Mouse (Mus musculus) cerebellum, adult 9-10 months (tissue): ENCODE data around the gene Lpin1.

Source experiments
- DNase-seq: peaks from one replicate; pipeline ENCODE4 v3.0.0; 2022

Gene Lpin1

DNA sequence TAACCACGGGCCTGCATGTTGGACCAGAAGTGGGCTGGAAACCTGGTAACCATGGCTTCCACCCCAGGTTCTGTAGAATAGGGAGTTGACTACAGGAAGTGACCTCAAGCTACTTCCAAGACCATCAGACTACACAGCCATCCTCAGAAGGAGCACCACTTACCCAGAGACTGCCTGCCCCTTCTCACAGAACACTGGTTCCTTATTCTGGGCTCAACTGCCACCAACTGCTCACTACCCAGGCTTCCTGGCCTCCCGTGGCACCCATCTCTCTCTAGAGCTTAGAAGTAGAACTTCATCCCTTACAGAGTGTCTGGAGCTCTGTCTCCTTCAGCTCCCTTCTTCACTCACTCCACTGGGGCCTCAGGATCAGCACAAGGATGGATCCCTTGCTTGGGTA lies at the start of gene Lpin1:
Gene Lpin1 (minus strand): TSS at position 31 of the 400 bp plus-strand sequence.
- DNase-seq = no peak

DNA sequence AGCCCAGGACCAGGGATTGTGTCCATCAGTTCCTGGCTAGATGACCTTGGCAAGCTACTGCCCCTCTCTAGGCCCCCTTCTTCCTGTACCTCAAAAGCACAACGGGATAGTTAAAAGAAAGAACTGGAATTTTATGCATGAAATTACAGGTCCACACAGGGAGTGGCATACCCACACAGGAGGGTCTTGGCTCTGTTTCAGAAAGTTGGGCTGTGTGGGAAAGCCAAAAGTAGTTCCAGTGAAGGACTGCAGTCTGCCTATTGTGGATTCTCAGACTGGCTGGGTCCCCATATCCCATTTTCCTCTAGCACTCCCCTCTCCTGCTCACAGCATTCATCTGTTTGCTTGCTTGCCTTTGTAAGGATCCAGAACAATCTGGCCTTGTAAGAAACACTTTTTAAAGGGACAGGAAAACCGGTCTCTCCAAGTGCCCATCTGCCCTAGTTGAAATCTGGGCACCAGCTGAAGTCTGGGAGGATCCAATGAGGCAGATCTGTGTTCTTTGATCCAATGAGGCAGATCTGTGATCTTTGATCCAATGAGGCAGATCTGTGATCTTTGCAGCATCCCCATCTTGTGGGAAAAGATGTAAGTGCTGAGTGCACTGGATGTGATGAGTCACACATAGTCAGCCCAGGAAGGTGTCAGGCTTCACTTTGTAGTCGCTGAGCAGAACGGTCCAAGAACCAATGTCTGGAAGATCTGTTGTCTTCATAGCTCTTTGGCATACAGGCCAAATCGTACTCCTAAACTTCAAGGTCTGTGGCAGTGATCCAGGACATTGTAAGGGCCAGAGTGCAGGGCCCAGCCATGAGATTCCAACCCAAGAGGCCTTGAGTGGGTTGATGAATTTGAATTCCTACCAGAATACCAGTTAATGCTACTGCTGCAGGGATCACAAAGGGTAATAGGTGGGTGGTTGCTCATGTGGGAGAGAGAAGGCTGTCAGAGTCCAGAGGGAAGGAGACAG lies 46.4 kb upstream of the Lpin1 start:
- DNase-seq = no peak

DNA sequence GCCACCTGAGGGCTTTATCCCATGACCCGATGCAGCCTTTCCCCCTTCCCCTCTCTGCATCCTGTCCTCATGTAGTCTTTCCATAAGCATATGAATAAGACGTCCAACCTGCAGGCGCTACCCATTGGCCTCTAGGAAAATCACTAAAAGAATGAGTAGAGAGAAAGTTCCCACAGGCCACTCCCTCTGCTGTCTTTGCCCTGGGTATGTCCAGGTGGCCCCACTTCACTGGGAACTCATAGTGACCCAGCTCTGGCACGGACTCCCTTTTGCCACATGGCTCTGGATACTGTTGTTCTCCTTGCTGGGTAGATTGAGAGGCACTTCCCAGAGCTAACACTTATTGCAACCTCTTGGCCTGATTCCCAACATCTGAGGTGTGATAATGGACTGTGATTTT lies 44.8 kb upstream of the Lpin1 start:
- DNase-seq = no peak

DNA sequence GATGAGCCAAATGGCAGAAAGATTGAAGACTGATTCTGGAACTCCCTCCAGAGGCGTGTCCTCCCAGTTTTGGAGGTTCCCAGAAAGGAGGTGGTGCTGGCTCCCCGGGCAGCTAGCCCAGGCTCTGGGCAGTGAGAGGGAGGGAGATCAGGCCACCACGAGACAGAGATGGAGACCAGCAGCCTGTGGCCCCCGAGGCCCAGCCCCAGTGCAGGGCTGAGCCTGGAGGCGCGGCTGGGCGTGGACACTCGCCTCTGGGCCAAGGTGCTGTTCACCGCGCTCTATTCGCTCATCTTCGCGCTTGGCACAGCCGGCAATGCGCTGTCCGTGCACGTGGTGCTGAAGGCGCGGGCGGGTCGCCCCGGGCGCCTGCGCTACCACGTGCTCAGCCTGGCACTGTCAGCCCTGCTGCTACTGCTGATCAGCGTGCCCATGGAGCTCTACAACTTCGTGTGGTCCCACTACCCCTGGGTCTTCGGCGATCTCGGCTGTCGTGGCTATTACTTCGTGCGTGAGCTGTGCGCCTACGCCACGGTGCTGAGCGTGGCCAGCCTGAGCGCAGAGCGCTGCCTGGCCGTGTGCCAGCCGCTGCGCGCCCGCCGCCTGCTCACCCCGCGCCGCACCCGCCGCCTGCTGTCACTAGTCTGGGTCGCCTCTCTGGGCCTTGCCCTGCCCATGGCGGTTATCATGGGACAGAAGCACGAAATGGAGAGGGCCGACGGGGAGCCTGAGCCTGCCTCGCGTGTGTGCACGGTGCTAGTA lies 42.7 kb upstream of the Lpin1 start, which contains the start of gene Ntsr2:
Gene Ntsr2 (plus strand): TSS at position 51 of the 762 bp plus-strand sequence.
- DNase-seq = peak; percentile 15

DNA sequence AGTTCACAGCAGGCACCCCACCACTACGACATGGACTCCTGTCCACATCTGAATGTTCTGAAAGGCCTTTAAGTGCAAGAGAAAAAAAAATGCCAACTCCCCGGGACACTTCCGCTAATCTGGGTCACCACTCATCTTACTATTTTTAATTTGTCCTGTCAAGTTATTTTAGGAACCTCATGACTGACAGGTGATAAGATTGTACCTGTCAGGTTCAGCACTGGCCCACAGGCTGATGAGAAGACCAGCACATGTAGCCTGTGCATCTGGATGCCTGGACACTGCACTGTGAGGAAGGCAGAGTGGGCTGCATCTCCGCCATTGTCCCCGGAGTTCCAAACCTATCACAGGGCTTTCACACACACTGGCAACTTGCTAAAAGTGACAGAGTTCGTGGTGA lies 39.1 kb upstream of the Lpin1 start:
- no peak for DNase-seq

DNA sequence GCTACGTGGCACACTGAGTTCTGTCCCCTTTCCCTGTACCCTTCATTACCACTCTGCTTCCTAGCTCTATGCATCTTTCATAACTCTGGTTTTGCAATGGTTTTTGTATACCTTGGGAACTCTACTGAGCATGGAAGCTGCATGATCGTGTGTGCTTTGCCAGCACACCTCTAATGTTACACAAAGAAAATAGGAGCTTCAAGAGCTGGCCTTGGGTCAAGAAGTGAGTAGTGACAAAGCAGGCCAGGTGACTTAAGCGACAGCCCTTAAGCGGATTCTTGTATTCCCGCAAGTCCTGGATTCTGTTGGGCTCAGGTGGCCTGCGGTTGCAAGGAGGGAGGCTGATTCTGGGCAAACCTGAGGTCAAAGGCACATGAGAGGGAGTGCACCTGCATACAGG lies 37.5 kb upstream of the Lpin1 start:
- no peak for DNase-seq

DNA sequence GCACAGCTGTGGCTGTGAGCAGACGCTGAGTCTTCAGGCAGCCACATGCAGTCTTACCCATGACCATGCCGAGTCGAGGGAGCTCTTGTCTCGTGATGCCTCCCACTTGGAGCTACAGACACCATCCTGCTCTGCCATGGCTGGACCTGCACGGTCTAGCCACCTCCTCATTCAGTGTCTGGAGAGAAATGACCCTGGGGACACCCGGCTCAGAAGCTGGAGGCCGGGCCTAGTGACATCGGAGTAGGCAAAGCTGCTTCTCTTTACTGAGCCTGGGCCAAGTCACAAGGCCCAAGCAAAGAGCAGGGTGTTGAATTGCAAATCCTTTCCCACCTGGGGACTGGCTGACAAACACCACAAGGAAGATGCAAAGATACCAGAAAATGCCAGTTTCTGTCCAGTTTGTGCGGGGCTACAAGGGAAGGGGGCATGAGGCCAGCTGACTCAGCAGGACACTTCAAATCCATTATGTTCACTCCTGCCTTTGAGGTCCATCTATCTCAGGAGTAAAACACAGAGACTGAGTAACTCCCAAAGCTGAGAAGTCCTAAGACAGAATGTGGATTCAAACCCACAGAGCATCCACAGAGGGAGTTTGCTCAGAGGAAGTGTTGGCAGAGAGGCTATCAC lies 36.1 kb upstream of the Lpin1 start:
- no peak for DNase-seq

DNA sequence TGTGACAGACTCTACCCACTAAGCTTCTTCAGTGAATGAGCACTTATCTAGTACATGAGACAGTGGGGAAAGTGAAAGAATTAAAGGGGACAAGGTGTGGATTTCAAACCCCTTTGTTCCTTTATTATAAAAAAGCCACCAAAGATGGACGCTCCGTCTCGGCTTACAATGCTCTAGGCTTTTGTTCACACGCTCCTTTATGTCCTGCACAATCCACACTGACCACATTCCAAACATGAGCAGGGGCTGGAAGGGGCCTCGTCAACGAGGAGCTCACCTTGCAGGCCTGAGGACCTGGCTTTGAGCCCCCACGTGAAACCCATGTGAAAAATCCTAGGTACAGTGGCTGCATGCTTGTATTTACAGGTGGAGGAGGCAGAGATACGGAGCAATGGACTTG lies 33.9 kb upstream of the Lpin1 start:
- DNase-seq = no peak

DNA sequence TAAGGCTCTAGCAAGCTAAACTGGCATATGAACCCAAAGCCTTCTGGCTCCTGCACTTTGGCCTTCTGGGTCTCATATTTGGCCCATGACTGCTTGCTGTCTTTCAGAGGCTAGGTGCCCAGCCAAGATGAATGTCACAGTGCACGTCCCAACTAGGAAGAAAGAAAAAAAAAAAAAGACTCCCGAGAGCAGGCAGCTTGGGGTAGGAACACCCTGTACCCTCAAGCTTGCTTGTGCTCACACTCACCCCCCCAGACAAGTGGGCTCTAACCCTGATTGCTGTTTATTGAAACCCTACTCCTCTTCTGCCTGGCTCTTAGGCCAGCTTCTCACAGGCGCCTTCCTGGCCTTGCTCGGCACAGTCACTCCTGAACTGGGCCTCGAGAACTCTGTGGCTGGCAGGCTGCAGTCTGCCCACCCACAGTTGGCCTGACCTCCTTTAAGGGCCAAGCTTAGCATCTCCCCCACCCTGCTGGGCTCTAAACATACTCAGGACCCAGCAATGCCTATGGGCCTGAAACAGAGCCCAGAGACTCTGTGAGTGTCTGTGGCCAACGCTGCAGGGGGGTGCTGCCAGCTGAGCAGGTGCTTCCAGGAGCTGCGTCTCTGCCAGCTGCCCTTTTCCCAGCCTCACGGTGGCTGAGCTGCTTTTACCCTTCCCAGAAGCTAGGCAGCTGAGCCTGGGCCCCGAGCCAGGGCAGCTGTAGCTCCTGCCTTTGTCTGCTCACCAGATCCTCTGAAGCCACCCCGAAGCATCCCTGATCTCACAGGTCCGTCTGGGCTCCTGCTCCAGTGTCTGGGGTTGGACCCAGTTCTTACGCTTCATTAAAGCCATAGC lies 33.0 kb upstream of the Lpin1 start:
- no peak for DNase-seq

DNA sequence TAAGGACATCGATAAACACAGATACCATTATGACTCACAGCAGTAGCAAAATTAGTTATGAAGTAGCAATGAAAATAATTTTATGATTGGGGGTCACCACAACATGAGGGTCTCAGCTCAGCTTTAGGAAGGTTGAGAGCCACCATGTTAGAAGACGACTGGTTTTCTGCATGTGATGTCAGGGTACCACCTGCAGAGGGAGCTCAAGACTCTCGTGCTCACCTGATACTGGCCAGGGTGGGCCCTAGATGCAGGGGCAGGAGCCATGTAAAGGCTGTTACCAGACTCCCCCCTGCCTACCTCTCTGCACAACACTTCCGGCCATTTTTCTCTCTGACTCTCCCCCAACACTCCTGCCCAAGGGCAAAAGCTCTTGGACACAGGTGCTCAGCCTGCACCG lies 31.2 kb upstream of the Lpin1 start:
- DNase-seq = no peak

DNA sequence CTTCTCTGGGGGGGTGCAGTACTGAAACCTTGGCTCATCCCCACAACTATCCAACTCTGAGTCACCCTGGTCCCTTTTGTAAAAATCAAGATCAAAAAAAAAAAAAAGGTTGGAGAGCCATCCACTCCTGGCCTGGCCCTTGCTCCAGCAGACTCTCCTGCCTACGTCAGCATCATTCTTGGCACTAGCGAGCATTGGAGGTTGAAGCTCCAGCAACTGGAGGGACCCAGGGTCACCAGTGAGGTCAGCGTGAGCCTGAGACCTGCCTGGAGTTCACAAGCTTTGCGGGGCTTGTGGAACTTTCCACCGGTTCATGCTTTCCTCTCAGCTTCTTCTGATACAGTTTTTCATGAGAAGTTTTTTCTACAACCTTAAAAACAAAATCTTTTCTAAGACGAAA lies 29.3 kb upstream of the Lpin1 start:
- no peak for DNase-seq

DNA sequence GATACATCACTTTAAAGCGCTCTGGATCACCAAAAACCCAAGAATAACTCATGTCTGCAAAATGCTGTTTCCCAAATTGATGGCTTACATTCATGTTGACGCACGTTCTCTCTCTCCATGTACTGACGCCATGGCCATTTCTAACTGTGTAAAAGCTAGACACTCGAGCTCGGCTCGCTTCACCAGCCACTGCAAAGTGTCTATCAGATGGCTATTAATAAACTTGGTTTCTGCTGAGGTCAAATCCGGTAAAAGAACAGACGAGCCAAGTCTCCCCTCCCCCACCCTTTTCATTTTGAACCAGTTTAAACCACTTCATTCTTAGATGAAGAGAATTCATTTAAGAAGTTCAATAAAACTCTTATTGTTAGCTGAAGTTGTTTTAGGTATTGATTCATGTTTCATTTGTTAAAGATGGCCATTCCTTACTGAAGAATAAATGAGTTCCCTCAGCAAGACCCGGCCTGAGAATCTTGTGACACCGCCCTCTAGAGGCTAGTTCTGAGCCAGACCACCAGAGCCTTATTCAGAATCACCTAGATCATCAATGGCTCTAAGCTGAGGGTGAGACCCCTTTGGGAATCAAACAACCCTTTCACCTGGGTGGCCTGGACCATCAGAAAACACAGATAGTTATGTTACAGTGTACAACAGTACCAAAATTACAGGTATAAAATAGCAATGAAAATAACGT lies 28.5 kb upstream of the Lpin1 start:
- DNase-seq = no peak

DNA sequence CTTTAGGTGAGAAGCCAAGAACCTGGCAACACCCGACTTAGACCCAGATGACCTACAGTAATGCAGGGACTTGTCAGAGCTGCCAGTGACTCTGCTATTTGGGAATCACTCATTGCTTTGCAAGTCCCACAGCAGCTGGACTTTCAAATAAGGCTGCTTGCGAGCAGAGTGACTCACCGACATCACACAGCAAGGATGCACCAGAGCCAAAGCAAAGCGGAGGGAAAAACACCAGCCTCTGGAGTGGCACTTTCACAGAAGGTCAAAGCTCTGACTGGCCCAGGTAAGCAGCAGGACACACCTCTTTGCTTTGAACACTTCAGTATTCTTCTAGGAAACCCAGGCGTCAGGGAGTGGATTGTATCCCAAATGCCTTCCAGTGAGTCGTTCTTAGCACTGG lies 25.1 kb upstream of the Lpin1 start:
- no peak for DNase-seq

DNA sequence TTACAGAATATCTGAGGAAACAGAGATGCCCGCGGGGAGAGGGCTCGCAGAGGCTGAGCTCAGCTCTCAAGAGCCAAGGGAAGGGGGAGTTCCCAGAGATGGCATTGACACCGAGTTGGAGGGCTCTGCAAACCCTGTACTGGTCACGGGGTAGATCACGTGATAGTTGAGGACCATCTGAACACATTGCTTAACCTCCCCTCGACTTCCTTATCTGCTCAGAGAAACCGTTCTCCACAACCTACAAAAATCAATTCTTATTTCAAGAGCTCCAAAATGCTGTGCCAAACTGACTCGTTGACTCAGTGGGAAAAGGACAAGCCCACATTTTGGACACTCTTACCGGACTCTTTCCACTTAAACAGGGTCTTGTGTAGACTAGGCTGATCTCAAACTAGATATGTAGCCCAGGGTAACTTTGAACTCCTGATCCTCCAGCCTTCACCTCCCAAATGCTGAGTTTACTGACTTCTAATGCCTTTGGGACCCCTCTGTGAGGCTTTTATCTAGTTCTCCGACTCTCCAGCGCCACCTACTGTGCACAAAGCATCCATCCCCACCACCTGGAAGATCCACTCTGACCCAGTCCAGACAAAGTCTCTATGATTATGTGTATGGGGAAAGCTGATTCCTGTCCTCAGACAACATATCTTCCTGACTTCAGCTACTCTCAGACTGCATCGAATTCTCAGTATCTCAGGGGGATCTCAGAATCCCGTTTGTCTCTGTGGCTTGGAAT lies 23.5 kb upstream of the Lpin1 start:
- peak; percentile 26 for DNase-seq

DNA sequence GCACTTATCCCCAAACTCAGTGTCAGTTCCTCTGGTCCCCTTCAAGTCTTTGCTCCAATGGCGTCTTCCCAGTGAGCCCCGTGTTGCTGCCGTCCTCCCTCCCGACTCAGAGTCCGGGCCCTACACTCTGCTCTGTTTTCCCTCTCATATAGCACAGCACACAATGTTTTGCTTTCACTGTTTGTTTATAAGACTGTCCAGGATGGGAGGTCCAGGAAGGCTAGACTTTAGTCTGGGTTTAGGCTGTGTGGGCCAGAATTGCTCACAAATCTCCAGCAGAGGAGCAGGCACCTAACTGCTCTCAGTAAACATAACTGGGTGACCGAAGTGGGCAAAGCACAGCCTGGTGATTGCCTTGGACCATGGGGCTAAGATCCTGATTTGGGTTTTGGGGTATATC lies 22.5 kb upstream of the Lpin1 start:
- DNase-seq = no peak

DNA sequence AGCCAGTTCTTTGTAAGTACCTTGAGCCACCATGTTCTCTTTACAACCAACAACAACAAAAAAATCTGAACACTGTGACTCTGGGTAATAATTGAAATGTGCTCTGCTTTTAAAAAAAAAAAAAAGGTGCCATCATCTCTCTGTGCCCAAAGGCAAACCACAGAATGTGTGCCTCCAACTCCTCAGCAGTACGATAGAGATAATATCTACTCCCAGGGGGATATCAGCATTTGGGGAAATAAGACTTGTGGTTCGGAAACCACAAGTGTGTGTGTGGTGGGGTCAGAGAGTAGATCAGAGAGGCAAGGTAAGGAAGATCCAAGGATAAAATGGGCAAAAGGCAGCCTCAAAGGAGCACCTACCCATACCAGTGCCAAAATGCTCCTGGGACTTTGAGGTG lies 20.7 kb upstream of the Lpin1 start:
- DNase-seq = no peak

DNA sequence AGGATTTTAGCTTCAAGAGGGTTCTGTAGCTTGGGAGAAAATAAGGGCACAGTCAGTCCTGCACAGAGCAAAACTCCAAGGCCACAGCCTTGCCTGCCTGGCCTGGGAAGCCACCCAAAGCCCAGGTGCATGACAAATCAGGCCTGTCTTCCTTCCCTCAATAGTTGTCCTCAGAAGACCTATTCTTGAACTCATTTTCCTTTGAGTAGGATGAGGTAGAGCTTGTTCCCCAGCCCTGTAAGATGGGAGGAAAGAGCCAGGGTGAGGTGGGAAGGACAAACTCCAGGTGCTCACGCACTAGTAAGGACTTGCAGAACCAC lies 20.1 kb upstream of the Lpin1 start:
- DNase-seq = no peak

DNA sequence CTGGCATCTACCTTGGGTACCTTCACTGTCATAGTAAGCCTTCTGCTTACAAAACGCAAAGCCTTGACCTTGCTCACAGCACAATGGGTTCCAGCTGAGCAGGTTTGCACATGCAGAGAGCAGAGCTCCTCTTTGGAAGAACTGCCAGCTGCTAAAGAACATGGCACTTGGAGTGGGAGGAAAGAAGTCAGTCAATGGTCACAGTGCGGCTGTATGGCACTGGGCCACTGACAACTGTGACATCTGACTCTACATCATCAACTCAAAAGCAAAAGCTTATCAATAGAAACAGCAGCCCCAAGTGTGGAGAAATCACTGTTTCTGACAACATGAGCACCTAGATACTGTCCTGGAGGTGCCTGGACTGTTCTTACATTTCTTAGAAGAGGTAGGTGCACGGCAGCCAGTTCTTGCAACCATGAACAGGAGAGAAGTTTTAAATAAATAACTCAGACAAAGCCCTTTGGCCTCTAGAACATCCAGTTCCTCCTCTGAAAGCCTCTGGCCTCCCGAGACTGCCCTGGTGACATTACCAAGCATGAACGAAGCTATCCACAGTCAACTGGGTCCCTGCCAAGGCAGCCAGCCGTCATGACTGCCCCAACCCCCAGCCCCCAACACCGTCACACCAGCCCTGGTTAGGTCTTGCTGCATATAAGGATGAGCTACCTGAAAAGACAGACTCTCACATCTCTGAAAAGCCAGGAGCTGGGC lies 19.5 kb upstream of the Lpin1 start:
- DNase-seq = no peak

DNA sequence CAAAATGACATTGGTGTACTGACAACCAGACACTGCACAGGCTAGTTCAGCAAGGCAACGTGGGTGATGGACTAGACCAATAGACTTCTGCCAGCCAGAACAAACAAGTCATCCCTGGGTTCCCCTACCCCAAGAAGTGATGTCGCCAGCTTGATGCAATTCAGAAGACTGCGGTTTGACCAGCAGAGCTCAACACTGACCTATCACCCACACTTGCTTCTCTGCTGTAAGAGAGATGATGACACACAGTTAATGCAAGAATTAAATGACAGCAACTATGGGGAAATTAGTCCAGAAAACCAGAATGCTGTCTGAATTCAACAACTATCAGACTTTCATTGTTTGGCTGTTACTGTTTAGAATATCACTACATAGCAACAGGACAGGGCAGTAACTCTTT lies 9.5 kb upstream of the Lpin1 start:
- DNase-seq = no peak

DNA sequence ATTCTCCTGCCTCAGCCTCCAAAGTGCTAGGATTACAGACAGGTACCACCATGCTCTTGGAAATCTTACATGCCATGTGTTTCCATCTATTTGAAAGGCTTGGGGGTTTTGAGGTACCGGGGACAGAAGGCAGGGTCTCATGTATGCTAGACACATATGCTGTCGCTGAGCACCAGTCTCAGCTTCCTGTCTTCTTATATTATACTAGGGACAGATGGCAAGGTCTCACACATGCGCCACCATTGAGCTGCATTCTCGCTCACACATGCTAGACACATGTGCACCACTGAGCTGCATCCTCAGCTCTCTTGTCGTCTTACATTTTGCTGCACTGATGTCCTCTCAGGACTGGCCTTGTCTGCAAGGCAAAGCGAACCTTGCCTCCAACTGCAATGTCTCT lies 8.7 kb upstream of the Lpin1 start:
- DNase-seq = no peak
